11 mouse cellular contexts compared by ENCODE assay signal in the genomic region with DNA sequence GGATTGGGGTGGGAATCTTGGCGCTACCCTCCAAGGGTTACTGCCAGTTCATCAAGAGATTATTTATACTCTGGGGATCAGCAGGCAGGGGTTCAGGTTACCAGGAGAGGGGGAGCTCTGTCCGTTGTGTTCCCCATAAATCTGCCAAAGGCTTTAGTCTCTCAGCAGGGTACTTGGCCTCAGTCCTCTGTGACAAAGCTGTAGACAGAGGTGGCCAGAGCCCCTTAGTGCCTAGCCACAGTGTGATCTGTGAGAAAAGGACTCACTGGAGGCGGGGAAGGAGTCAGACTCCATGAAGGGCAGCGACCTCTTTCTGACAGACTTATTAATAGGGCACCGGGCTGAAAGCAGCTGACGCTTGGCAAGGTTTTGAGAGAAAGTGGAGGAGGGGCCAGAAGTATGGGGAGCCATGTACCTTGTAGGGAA. TPM values are rescaled to one million over a fixed set of nuclear protein-coding genes. Genes with fewer than 3 reads are reported as not detected.
A peak's percentile ranks its signal among the peaks of the same experiment; 100 is the strongest.
DNase-seq lines count a peak whose midpoint lies in the region; ATAC-seq lines count a peak whose summit lies in the region.
"Had no signal": no experiment of that assay in that cellular context is flagged by ENCODE, and none has a peak within 500 bp of the region (broad histone marks: within the 10 kb centered on the region; RNA-seq: fewer than 3 reads in every experiment).

No protein-coding gene starts in this region.

- WGBS in neural tube, embryonic 15.5 days: 9% methylated on average over 6 of the region's 6 CpGs
- 11% methylated on average over 6 of the region's 6 CpGs for WGBS in kidney, embryonic 14.5 days

- no peak overlapping the region for H3K9ac ChIP-seq in neural tube, embryonic 15.5 days (replicated peaks)
- peak overlapping the region; percentile 18; the same call in 1 of the 2 replicates for H3K9ac ChIP-seq in kidney, embryonic 14.5 days (ENCODE audit: low read depth, low read length)
- H3K9ac ChIP-seq: embryonic facial prominence, embryonic 15.5 days; liver, embryonic 12.5 days had no signal

- H3K36me3 ChIP-seq in neural tube, embryonic 15.5 days: peaks cover 20% of the 10 kb centered on the region; the same call in 1 of the 2 replicates
- peaks cover 4% of the 10 kb centered on the region; the same call in 1 of the 2 replicates for H3K36me3 ChIP-seq in kidney, embryonic 14.5 days (ENCODE audit: control insufficient read depth, insufficient read depth, low read length)

- H3K4me1 ChIP-seq in neural tube, embryonic 15.5 days: peaks cover 25% of the 10 kb centered on the region
- H3K4me1 ChIP-seq in kidney, embryonic 14.5 days (ENCODE audit: control insufficient read depth, insufficient read depth, low read length): peaks cover 20% of the 10 kb centered on the region

- no peaks in the 10 kb centered on the region for H3K27me3 ChIP-seq in neural tube, embryonic 15.5 days (replicated peaks)
- H3K27me3 ChIP-seq in kidney, embryonic 14.5 days (ENCODE audit: control insufficient read depth, insufficient read depth, low read length): no peaks in the 10 kb centered on the region
- H3K27me3 ChIP-seq: embryonic facial prominence, embryonic 15.5 days; hindbrain, embryonic 13.5 days; liver, embryonic 12.5 days had no signal

- no peak overlapping the region for H3K4me3 ChIP-seq in neural tube, embryonic 15.5 days (replicated peaks)
- H3K4me3 ChIP-seq in kidney, embryonic 14.5 days (ENCODE audit: low read length): no peak overlapping the region
- H3K4me3 ChIP-seq: embryonic facial prominence, embryonic 15.5 days; hindbrain, embryonic 13.5 days; liver, embryonic 12.5 days had no signal

- no peak overlapping the region for H3K27ac ChIP-seq in neural tube, embryonic 15.5 days (replicated peaks)
- H3K27ac ChIP-seq in kidney, embryonic 14.5 days (ENCODE audit: low read depth, low read length): peak overlapping the region; percentile 5; the same call in 1 of the 2 replicates
- H3K27ac ChIP-seq: embryonic facial prominence, embryonic 15.5 days; hindbrain, embryonic 13.5 days; liver, embryonic 12.5 days had no signal

- no peak overlapping the region for H3K4me2 ChIP-seq in neural tube, embryonic 15.5 days
- no peak overlapping the region; the same call in 1 of the 2 replicates for H3K4me2 ChIP-seq in kidney, embryonic 14.5 days (replicated peaks; ENCODE audit: low read depth, low read length)
- H3K4me2 ChIP-seq: embryonic facial prominence, embryonic 15.5 days; hindbrain, embryonic 13.5 days; liver, embryonic 12.5 days had no signal

- H3K9me3 ChIP-seq in neural tube, embryonic 15.5 days (replicated peaks): no peaks in the 10 kb centered on the region
- H3K9me3 ChIP-seq in kidney, embryonic 14.5 days (ENCODE audit: control insufficient read depth, low read length): no peaks in the 10 kb centered on the region
- H3K9me3 ChIP-seq: embryonic facial prominence, embryonic 15.5 days; hindbrain, embryonic 13.5 days; liver, embryonic 12.5 days had no signal

- peak; percentile 41 for DNase-seq in neural tube, embryonic 10.5 days (ENCODE audit: extremely low spot score, low spot score)
- DNase-seq in gastrocnemius, adult 8-10 months (ENCODE audit: low spot score in 2 of 2): peak; percentile 69 to 81
- DNase-seq in lung, postnatal 4 days: no peak
- DNase-seq in urinary bladder, postnatal 4 days (ENCODE audit: low spot score in 2 of 2): no peak

- no peak for ATAC-seq in neural tube, embryonic 15.5 days (ENCODE audit: low FRiP score)
- ATAC-seq in kidney, embryonic 14.5 days (ENCODE audit: low FRiP score, low TSS enrichment): peak; percentile 44
- no peak for ATAC-seq in monocyte, adult 5-6 weeks (replicated peaks; ENCODE audit: insufficient number of reproducible peaks, low FRiP score, low TSS enrichment, poor library complexity, severe bottlenecking)
- ATAC-seq in granulocyte monocyte progenitor cell, adult 5-6 weeks (replicated peaks; ENCODE audit: poor library complexity, severe bottlenecking): no peak
- ATAC-seq: liver, embryonic 12.5 days had no signal

RNA-seq across cellular contexts. Expression of a gene that starts 4.6 kb away (rescaled TPM):
- polyA plus RNA-seq in neural tube, embryonic 15.5 days (2015; fragmentation: Nextera tagmentation; extraction: Ambion mirVana): 86.7 and 88.4 TPM in 2 replicates
- total RNA-seq in gastrocnemius, adult 8-10 months (2022): 10 to 100 TPM; 24.9 to 37.2 (median 33.4) TPM
- polyA plus RNA-seq in kidney, embryonic 14.5 days (2014; fragmentation: Nextera tagmentation; extraction: Ambion mirVana): 69.6 and 84.7 TPM in 2 replicates
- 65.3 to 128 TPM (median 82.5 TPM) in 3 replicates for total RNA-seq in monocyte, adult 5-6 weeks (2017)
- total RNA-seq in granulocyte monocyte progenitor cell, adult 5-6 weeks (2014; fragmentation: Nextera tagmentation): 41.2 and 82.8 TPM in 2 replicates
- 53.1 and 64.1 TPM in 2 replicates for total RNA-seq in granulocyte monocyte progenitor cell, adult 5-6 weeks (2017)

RNA-seq across cellular contexts. Expression of a gene that starts 4.6 kb away (rescaled TPM):
- polyA plus RNA-seq in neural tube, embryonic 15.5 days (2015; fragmentation: Nextera tagmentation; extraction: Ambion mirVana): 38.1 and 46.0 TPM in 2 replicates
- 1 to 10 TPM; 6.3 to 8.2 (median 7.3) TPM for total RNA-seq in gastrocnemius, adult 8-10 months (2022)
- 6.9 and 9.1 TPM in 2 replicates for polyA plus RNA-seq in kidney, embryonic 14.5 days (2014; fragmentation: Nextera tagmentation; extraction: Ambion mirVana)
- total RNA-seq in monocyte, adult 5-6 weeks (2017): 4.1 to 5.9 TPM (median 5.7 TPM) in 3 replicates
- total RNA-seq in granulocyte monocyte progenitor cell, adult 5-6 weeks (2014; fragmentation: Nextera tagmentation): 3.1 and 4.3 TPM in 2 replicates
- 2.7 and 4.4 TPM in 2 replicates for total RNA-seq in granulocyte monocyte progenitor cell, adult 5-6 weeks (2017)

RNA-seq across cellular contexts. Expression of a gene that starts 5.0 kb away (rescaled TPM):
- polyA plus RNA-seq in neural tube, embryonic 15.5 days (2015; fragmentation: Nextera tagmentation; extraction: Ambion mirVana): 1.3 and 1.5 TPM in 2 replicates
- total RNA-seq in gastrocnemius, adult 8-10 months (2022): 100 to 1,000 TPM; 688 to 884 (median 752) TPM
- polyA plus RNA-seq in kidney, embryonic 14.5 days (2014; fragmentation: Nextera tagmentation; extraction: Ambion mirVana): 1.5 and 1.7 TPM in 2 replicates
- total RNA-seq in monocyte, adult 5-6 weeks (2017): not detected in 3 replicates
- total RNA-seq in granulocyte monocyte progenitor cell, adult 5-6 weeks (2014; fragmentation: Nextera tagmentation): 9.4 and 13.9 TPM in 2 replicates
- total RNA-seq in granulocyte monocyte progenitor cell, adult 5-6 weeks (2017): not detected in 2 replicates

RNA-seq across cellular contexts. Expression of a gene that starts 12.9 kb away (rescaled TPM):
- polyA plus RNA-seq in neural tube, embryonic 15.5 days (2015; fragmentation: Nextera tagmentation; extraction: Ambion mirVana): 3.0 and 5.6 TPM in 2 replicates
- under 1 TPM; 0.25 to 0.35 (median 0.29) TPM for total RNA-seq in gastrocnemius, adult 8-10 months (2022)
- polyA plus RNA-seq in kidney, embryonic 14.5 days (2014; fragmentation: Nextera tagmentation; extraction: Ambion mirVana): 2.1 TPM in 2 replicates
- total RNA-seq in monocyte, adult 5-6 weeks (2017): 63.2 to 73.9 TPM (median 73.1 TPM) in 3 replicates
- total RNA-seq in granulocyte monocyte progenitor cell, adult 5-6 weeks (2014; fragmentation: Nextera tagmentation): 30.5 and 40.2 TPM in 2 replicates
- total RNA-seq in granulocyte monocyte progenitor cell, adult 5-6 weeks (2017): 21.0 and 24.3 TPM in 2 replicates

RNA-seq across cellular contexts. Expression of a gene that starts 18.4 kb away (rescaled TPM):
- 142 and 151 TPM in 2 replicates for polyA plus RNA-seq in neural tube, embryonic 15.5 days (2015; fragmentation: Nextera tagmentation; extraction: Ambion mirVana)
- total RNA-seq in gastrocnemius, adult 8-10 months (2022): 10 to 100 TPM; 51.9 to 96.7 (median 73.1) TPM
- polyA plus RNA-seq in kidney, embryonic 14.5 days (2014; fragmentation: Nextera tagmentation; extraction: Ambion mirVana): 182 and 190 TPM in 2 replicates
- total RNA-seq in monocyte, adult 5-6 weeks (2017): 43.2 to 86.5 TPM (median 55.3 TPM) in 3 replicates
- 54.8 and 58.1 TPM in 2 replicates for total RNA-seq in granulocyte monocyte progenitor cell, adult 5-6 weeks (2014; fragmentation: Nextera tagmentation)
- 50.0 and 62.4 TPM in 2 replicates for total RNA-seq in granulocyte monocyte progenitor cell, adult 5-6 weeks (2017)

Comparison
In these comparisons a context has a peak if more than half of its experiments do, and no peak if none do; other contexts are left out.
1. DNase-seq: peak in neural tube, embryonic 10.5 days (single experiment) and gastrocnemius, adult 8-10 months (2 of 2); none in lung, postnatal 4 days (0 of 2) and urinary bladder, postnatal 4 days (0 of 2).
2. RNA of a gene that starts 5.0 kb away (total RNA-seq): 688 to 884 TPM in gastrocnemius, adult 8-10 months; 9.4 to 13.9 TPM in granulocyte monocyte progenitor cell, adult 5-6 weeks and not detected in monocyte, adult 5-6 weeks; every median in the first group is over 10 times any median in the second.